Mouse (Mus musculus) MEL (cell line): Measurements from ENCODE around the gene Vps52. TPM values are rescaled to one million over a fixed set of nuclear protein-coding genes. Genes with fewer than 3 reads are reported as not detected.

Source experiments
- DNase-seq: peaks from one replicate; pipeline ENCODE4 v3.0.0; 2011; ENCODE audit warnings: low read depth, low spot score
- H3K27ac ChIP-seq: 2 replicates; pipeline ENCODE4 v1.5.1; 2012; ENCODE audit warnings: low read depth, mild to moderate bottlenecking, control low read depth, low read length, moderate library complexity; ENCODE audit not compliant: control insufficient read depth
- H3K27me3 ChIP-seq, 2 experiments: fragments of 150-350 bp in 1 of 2; sonication (generic) in 1 of 2; 2 replicates each; pipeline ENCODE4 v1.6.1; 2012; ENCODE audit warnings: low read length in 2 of 2, mild to moderate bottlenecking in 2 of 2, improper control_type of control experiment in 1 of 2, moderate library complexity in 1 of 2; ENCODE audit not compliant: insufficient read depth in 2 of 2, control insufficient read depth in 1 of 2
- H3K36me3 ChIP-seq, 2 experiments: 2 replicates each; pipeline ENCODE4 v1.6.1; 2012 to 2014; ENCODE audit warnings: low read length in 2 of 2, improper control_type of control experiment in 1 of 2, inconsistent platforms in 1 of 2, mild to moderate bottlenecking in 1 of 2; ENCODE audit not compliant: insufficient read depth in 2 of 2, control insufficient read depth in 1 of 2
- H3K4me1 ChIP-seq, 2 experiments: fragments of 150-350 bp in 1 of 2; sonication (generic) in 1 of 2; 2 replicates each; pipeline ENCODE4 v1.6.1; 2012; ENCODE audit warnings: low read length in 2 of 2, improper control_type of control experiment in 1 of 2, mild to moderate bottlenecking in 1 of 2; ENCODE audit not compliant: insufficient read depth in 2 of 2, control insufficient read depth in 1 of 2
- H3K4me3 ChIP-seq, 2 experiments: fragments of 150-350 bp in 1 of 2; sonication (generic) in 1 of 2; 2 replicates each; pipeline ENCODE4 v1.5.1; 2012; ENCODE audit warnings: low read depth in 2 of 2, low read length in 2 of 2, mild to moderate bottlenecking in 2 of 2, moderate library complexity in 2 of 2, control low read depth in 1 of 2, improper control_type of control experiment in 1 of 2; ENCODE audit not compliant: control insufficient read depth in 1 of 2, insufficient read depth in 1 of 2
- H3K79me2 ChIP-seq: 2 replicates; pipeline ENCODE4 v1.6.1; 2012; ENCODE audit warnings: mild to moderate bottlenecking, low read length, moderate library complexity; ENCODE audit not compliant: control insufficient read depth, poor library complexity, insufficient read depth
- H3K9ac ChIP-seq: 2 replicates; pipeline ENCODE4 v1.6.1; 2012; ENCODE audit warnings: low read depth, mild to moderate bottlenecking, control low read depth, low read length, moderate library complexity; ENCODE audit not compliant: control insufficient read depth, poor library complexity, severe bottlenecking
- H3K9me3 ChIP-seq: fragments of 150-350 bp; sonication (generic); replicated peaks from 2 replicates; pipeline ENCODE4 v1.6.1; 2012; ENCODE audit warnings: mild to moderate bottlenecking, low read length, improper control_type of control experiment, moderate library complexity; ENCODE audit not compliant: insufficient read depth
- CHD1 ChIP-seq: IDR thresholded peaks from 2 replicates; pipeline ENCODE4 v1.6.1; 2012; ENCODE audit warnings: low read depth, mild to moderate bottlenecking, inconsistent platforms, low read length, improper control_type of control experiment
- CHD2 ChIP-seq: IDR thresholded peaks from 2 replicates; pipeline ENCODE4 v1.6.1; 2011; ENCODE audit warnings: low read length, improper control_type of control experiment
- GABPA ChIP-seq: IDR thresholded peaks from 2 replicates; pipeline ENCODE4 v1.6.1; 2012; ENCODE audit warnings: low read depth, mild to moderate bottlenecking, inconsistent platforms, low read length, improper control_type of control experiment, moderate library complexity
- GATA1 ChIP-seq: IDR thresholded peaks from 2 replicates; pipeline ENCODE4 v1.6.1; 2011; ENCODE audit warnings: low read depth, low read length, improper control_type of control experiment
- HCFC1 ChIP-seq: IDR thresholded peaks from 2 replicates; pipeline ENCODE4 v1.6.1; 2012; ENCODE audit warnings: low read depth, mild to moderate bottlenecking, inconsistent platforms, low read length, improper control_type of control experiment, moderate library complexity
- KAT2A ChIP-seq: conservative IDR thresholded peaks from 2 replicates; pipeline ENCODE4 v1.6.1; 2012; ENCODE audit warnings: low read depth, low read length, improper control_type of control experiment, inconsistent platforms
- MAFK ChIP-seq: IDR thresholded peaks from 2 replicates; pipeline ENCODE4 v1.6.1; 2011; ENCODE audit warnings: low read depth, mild to moderate bottlenecking, low read length, improper control_type of control experiment, borderline replicate concordance
- MAX ChIP-seq: IDR thresholded peaks from 2 replicates; pipeline ENCODE4 v1.6.1; 2011; ENCODE audit warnings: low read length, improper control_type of control experiment
- MYB ChIP-seq: IDR thresholded peaks from 2 replicates; pipeline ENCODE4 v1.6.1; 2011; ENCODE audit warnings: mild to moderate bottlenecking, low read depth, low read length, improper control_type of control experiment
- NRF1 ChIP-seq: IDR thresholded peaks from 2 replicates; pipeline ENCODE4 v1.6.1; 2014; ENCODE audit warnings: low read depth, mild to moderate bottlenecking, inconsistent platforms, low read length, improper control_type of control experiment, moderate library complexity; ENCODE audit not compliant: poor library complexity, insufficient read depth, severe bottlenecking
- POLR2A ChIP-seq, 2 experiments: IDR thresholded peaks; 2 replicates each; pipeline ENCODE4 v1.6.1; 2011 to 2012; ENCODE audit warnings: low read length in 2 of 2, mild to moderate bottlenecking in 2 of 2, control low read depth in 1 of 2, improper control_type of control experiment in 1 of 2, low read depth in 1 of 2, moderate library complexity in 1 of 2; ENCODE audit not compliant: control insufficient read depth in 1 of 2, insufficient read depth in 1 of 2, poor library complexity in 1 of 2
- POLR2AphosphoS2 ChIP-seq: IDR thresholded peaks from 2 replicates; pipeline ENCODE4 v1.6.1; 2011; ENCODE audit warnings: low read length, improper control_type of control experiment
- POLR2AphosphoS5 ChIP-seq: IDR thresholded peaks from 2 replicates; pipeline ENCODE4 v1.6.1; 2012; ENCODE audit warnings: low read depth, borderline replicate concordance, mild to moderate bottlenecking, inconsistent platforms, low read length, moderate library complexity, mixed read lengths
- RCOR1 ChIP-seq: IDR thresholded peaks from 2 replicates; pipeline ENCODE4 v1.6.1; 2012; ENCODE audit warnings: low read depth, mild to moderate bottlenecking, inconsistent platforms, low read length, improper control_type of control experiment
- SIN3A ChIP-seq: IDR thresholded peaks from 2 replicates; pipeline ENCODE4 v1.6.1; 2012; ENCODE audit warnings: low read length, improper control_type of control experiment, inconsistent platforms
- SMC3 ChIP-seq: IDR thresholded peaks from 2 replicates; pipeline ENCODE4 v1.6.1; 2011; ENCODE audit warnings: low read depth, low read length, improper control_type of control experiment
- USF1 ChIP-seq: IDR thresholded peaks from 2 replicates; pipeline ENCODE4 v1.6.1; 2014; ENCODE audit warnings: low read depth, mild to moderate bottlenecking, inconsistent platforms, low read length, improper control_type of control experiment, moderate library complexity
- USF2 ChIP-seq, 2 experiments: IDR thresholded peaks; 2 replicates each; pipeline ENCODE4 v1.6.1; 2011 to 2012; ENCODE audit warnings: improper control_type of control experiment in 2 of 2, low read length in 2 of 2, borderline replicate concordance in 1 of 2, inconsistent platforms in 1 of 2, low read depth in 1 of 2, mild to moderate bottlenecking in 1 of 2; ENCODE audit not compliant: insufficient read depth in 1 of 2
- ZC3H11A ChIP-seq: IDR thresholded peaks from 2 replicates; pipeline ENCODE4 v1.6.1; 2012; ENCODE audit warnings: low read depth, mild to moderate bottlenecking, inconsistent platforms, low read length, improper control_type of control experiment
- ZMIZ1 ChIP-seq: IDR thresholded peaks from 2 replicates; pipeline ENCODE4 v1.6.1; 2012; ENCODE audit warnings: low read depth, mild to moderate bottlenecking, inconsistent platforms, low read length, improper control_type of control experiment, moderate library complexity
- polyA plus RNA-seq, 2 experiments: library from polyadenylated mRNA; stranded (reverse) in 1 of 2; unstranded in 1 of 2; fragments of >175 nt in 1 of 2; fragments of >200 nt in 1 of 2; gene quantifications; 2 replicates each; pipeline versions ENCODE4 v1.2.1 to v1.2.4; 2012; ENCODE audit warnings: low replicate concordance in 2 of 2, low read depth in 1 of 2; ENCODE audit not compliant: insufficient read length in 2 of 2, insufficient read depth in 1 of 2, missing spikeins in 1 of 2
- total RNA-seq: library from RNA; depleted of rRNA; stranded (reverse); fragments of 300-350 nt; gene quantifications from 2 replicates; pipeline ENCODE4 v1.2.3, GENCODE M21; 2012

The Vps52 gene
- total and polyA plus RNA-seq, 3 experiments: 23.6 to 40.7 TPM; not detected in 1

GRCm38 (mm10) chr17:33911813-33912414 is 43.7 kb upstream of the Vps52 start:
- Histone ChIP-seq H3K9ac (no peak overlapping the region), H3K27me3 (no peaks in the 10 kb centered on the region), H3K4me1 (peaks cover 4 to 20% of the 10 kb centered on the region in 2 experiments; a peak in 3 of 4 replicates), H3K9me3 (no peaks in the 10 kb centered on the region), H3K27ac (no peak overlapping the region), H3K79me2 (peaks cover 36% of the 10 kb centered on the region), H3K4me3 (no peak overlapping the region)
- no peak for DNase-seq
- TF ChIP-seq HCFC1: no peak
- TF ChIP-seq POLR2AphosphoS2: no peak
- TF ChIP-seq, all 39 proteins: peak for 0
- peaks cover 0 to 16% of the 10 kb centered on the region in 2 experiments for H3K36me3 ChIP-seq

DNA sequence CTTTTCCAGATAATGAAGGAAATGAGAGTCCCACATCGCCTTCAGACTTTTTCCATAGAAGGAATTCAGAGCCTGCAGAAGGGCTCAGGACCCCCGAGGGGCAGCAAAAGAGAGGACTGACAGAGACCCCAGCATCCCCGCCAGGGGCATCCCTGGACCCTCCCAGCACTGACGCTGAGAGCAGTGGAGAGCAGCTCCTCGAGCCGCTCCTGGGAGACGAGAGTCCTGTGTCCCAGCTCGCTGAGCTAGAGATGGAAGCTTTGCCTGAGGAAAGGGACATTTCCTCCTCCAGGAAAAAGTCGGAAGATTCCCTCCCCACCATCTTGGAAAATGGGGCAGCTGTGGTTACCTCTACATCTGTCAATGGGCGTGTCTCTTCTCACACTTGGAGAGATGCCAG is 42.3 kb upstream of the Vps52 start:
- H3K9me3 ChIP-seq: no peaks in the 10 kb centered on the region
- DNase-seq: no peak
- peaks cover 4 to 16% of the 10 kb centered on the region in 2 experiments; a peak in 2 of 4 replicates for H3K4me1 ChIP-seq

DNA sequence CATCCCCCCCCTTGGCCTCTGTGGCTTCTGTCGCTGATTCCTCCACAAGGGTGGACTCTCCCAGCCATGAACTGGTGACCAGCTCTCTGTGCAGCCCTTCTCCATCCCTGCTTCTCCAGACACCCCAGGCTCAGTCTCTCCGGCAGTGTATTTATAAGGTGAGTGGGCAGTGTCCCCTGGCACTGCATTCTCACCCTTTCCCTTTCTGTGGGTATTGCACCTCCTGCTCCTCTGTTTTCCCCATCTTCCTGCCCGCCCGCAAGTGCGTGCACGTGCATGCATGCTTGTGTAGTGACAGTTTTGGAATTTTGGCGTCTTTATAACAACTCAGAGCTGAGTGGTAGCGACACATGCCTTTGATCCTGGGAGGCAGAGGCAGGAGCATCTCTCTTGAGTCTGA is 41.7 kb upstream of the Vps52 start:
- H3K36me3 ChIP-seq: peaks cover 0 to 12% of the 10 kb centered on the region in 2 experiments
- peaks cover 4 to 19% of the 10 kb centered on the region in 2 experiments; a peak in 2 of 4 replicates for H3K4me1 ChIP-seq
- H3K9me3 ChIP-seq: no peaks in the 10 kb centered on the region
- H3K27ac ChIP-seq: no peak overlapping the region
- no peak for DNase-seq
- TF ChIP-seq POLR2A (IDR thresholded peaks at IDR 0.05; ENCODE audit: control insufficient read depth in 1 of 2, insufficient read depth in 1 of 2, low read depth in 1 of 2, low read length in 2 of 2, poor library complexity in 1 of 2) (no peak), POLR2AphosphoS2 (no peak), CHD1 (no peak), NRF1 (no peak), GABPA (no peak), ZMIZ1 (no peak), MAFK (no peak), USF2 (IDR thresholded peaks at IDR 0.05; ENCODE audit: borderline replicate concordance in 1 of 2, insufficient read depth in 1 of 2, low read depth in 1 of 2, low read length in 2 of 2) (no peak), GATA1 (no peak), SMC3 (no peak), CHD2 (no peak), MYB (no peak), ZC3H11A (no peak), USF1 (no peak), KAT2A (no peak), RCOR1 (no peak), SIN3A (no peak)
- peaks cover 37% of the 10 kb centered on the region for H3K79me2 ChIP-seq
- H3K4me3 ChIP-seq: no peak overlapping the region
- no peak overlapping the region for H3K9ac ChIP-seq
- H3K27me3 ChIP-seq: no peaks in the 10 kb centered on the region

More for the DNA sequence above, 42.3 kb upstream of the Vps52 start:
- Histone ChIP-seq H3K4me3 (no peak overlapping the region), H3K79me2 (peaks cover 37% of the 10 kb centered on the region), H3K36me3 (peaks cover 0 to 12% of the 10 kb centered on the region in 2 experiments), H3K9ac (no peak overlapping the region), H3K27ac (no peak overlapping the region), H3K27me3 (no peaks in the 10 kb centered on the region)
- TF ChIP-seq SIN3A (no peak), POLR2AphosphoS5 (no peak), ZC3H11A (no peak), USF1 (no peak), CHD2 (no peak), CHD1 (no peak), POLR2AphosphoS2 (no peak), MAX (no peak)
